Comparison of ENCODE assay signal across 8 mouse cellular contexts in genomic region chr14:25472981-25473649, GRCm38 (mm10). TPM values are rescaled to one million over a fixed set of nuclear protein-coding genes. Genes with fewer than 3 reads are reported as not detected.
DNase-seq lines count a peak whose midpoint lies in the region; ATAC-seq lines count a peak whose summit lies in the region.

No protein-coding gene starts in this region.

- intact Hi-C loops in heart, postnatal 25 days (cut with DNase I) = no loop called here

- peak overlapping the region; percentile 63; the same call in 1 of the 2 replicates for H3K27ac ChIP-seq in forebrain, embryonic 14.5 days (ENCODE audit: low read depth, low read length)
- peak overlapping the region; percentile 49 for H3K27ac ChIP-seq in lung, embryonic 15.5 days

- no peaks in the 10 kb centered on the region for H3K27me3 ChIP-seq in forebrain, embryonic 14.5 days (replicated peaks; ENCODE audit: control insufficient read depth, insufficient read depth, low read length)
- no peaks in the 10 kb centered on the region for H3K27me3 ChIP-seq in lung, embryonic 15.5 days

- H3K9me3 ChIP-seq in forebrain, embryonic 14.5 days (replicated peaks; ENCODE audit: control insufficient read depth, low read length) = no peaks in the 10 kb centered on the region
- H3K9me3 ChIP-seq in lung, embryonic 15.5 days = no peaks in the 10 kb centered on the region

- ATAC-seq in forebrain, embryonic 14.5 days = no peak
- no peak for ATAC-seq in lung, embryonic 15.5 days (ENCODE audit: borderline replicate concordance, extremely low read depth, low FRiP score, low TSS enrichment)

- 44% methylated on average over 6 of the region's 6 CpGs for WGBS in forebrain, embryonic 14.5 days
- WGBS in lung, embryonic 15.5 days = 47% methylated on average over 6 of the region's 6 CpGs

- no peak overlapping the region for H3K4me2 ChIP-seq in forebrain, embryonic 14.5 days (ENCODE audit: low read length)
- no peak overlapping the region for H3K4me2 ChIP-seq in lung, embryonic 15.5 days

- no peak overlapping the region for H3K4me3 ChIP-seq in forebrain, embryonic 14.5 days (ENCODE audit: low read depth, low read length)
- H3K4me3 ChIP-seq in lung, embryonic 15.5 days = no peak overlapping the region

- H3K4me1 ChIP-seq in forebrain, embryonic 14.5 days (ENCODE audit: control insufficient read depth, insufficient read depth, low read length) = peaks cover 84% of the 10 kb centered on the region
- peaks cover 93% of the 10 kb centered on the region for H3K4me1 ChIP-seq in lung, embryonic 15.5 days

- DNase-seq in heart, adult 11 months = peak; percentile 98
- no peak for DNase-seq in heart, postnatal 25 days (ENCODE audit: low spot score)
- DNase-seq in forebrain, embryonic 14.5 days (ENCODE audit: low spot score) = no peak
- peak; percentile 87 for DNase-seq in kidney, adult 11 months
- DNase-seq in spleen, postnatal 36 days (ENCODE audit: low spot score in 2 of 2) = peak; percentile 83 to 88
- no peak for DNase-seq in adrenal gland, adult 18-20 months (ENCODE audit: low spot score in 2 of 2)
- DNase-seq in urinary bladder, postnatal 25 days (ENCODE audit: low spot score) = no peak

- H3K9ac ChIP-seq in forebrain, embryonic 14.5 days (ENCODE audit: low read length) = no peak overlapping the region
- H3K9ac ChIP-seq in lung, embryonic 15.5 days = no peak overlapping the region

- H3K36me3 ChIP-seq in forebrain, embryonic 14.5 days (ENCODE audit: control insufficient read depth, insufficient read depth, low read length) = peaks cover 3% of the 10 kb centered on the region; the same call in 1 of the 2 replicates
- no peaks in the 10 kb centered on the region for H3K36me3 ChIP-seq in lung, embryonic 15.5 days

RNA-seq across cellular contexts. Expression of gene Zmiz1, which starts 14.1 kb away (rescaled TPM):
- total RNA-seq in heart, postnatal 25 days (2021) = 10 to 100 TPM; 40.2 to 49.9 TPM
- 37.0 and 43.8 TPM in 2 replicates for polyA plus RNA-seq in forebrain, embryonic 14.5 days (2014; fragmentation: Nextera tagmentation; extraction: Ambion mirVana)
- 19.8 and 23.8 TPM in 2 replicates for polyA plus RNA-seq in lung, embryonic 15.5 days (2015; fragmentation: Nextera tagmentation; extraction: Ambion mirVana)
- 100 to 1,000 TPM in 1 of 2 experiments, 10 to 100 TPM in 1; 89.1 to 116 TPM for total RNA-seq in adrenal gland, adult 18-20 months (2021)

Comparison
In these comparisons a context has a peak if more than half of its experiments do, and no peak if none do; other contexts are left out.
1. DNase-seq: peak in heart, adult 11 months (single experiment), kidney, adult 11 months (single experiment) and spleen, postnatal 36 days (2 of 2); none in heart, postnatal 25 days (single experiment), forebrain, embryonic 14.5 days (single experiment), adrenal gland, adult 18-20 months (0 of 2) and urinary bladder, postnatal 25 days (single experiment).